Mouse (Mus musculus): Measurements from ENCODE around the gene Bhlhe41. TPM values are rescaled to one million over a fixed set of nuclear protein-coding genes. Genes with fewer than 3 reads are reported as not detected.

The Bhlhe41 gene
- polyA plus RNA-seq, 1 experiment from 2014 or later, result 1.1 TPM

GRCm38 (mm10) chr6:145830117-145830516, 35.2 kb downstream of the Bhlhe41 start:
- ATAC-seq (replicated peaks; ENCODE audit: low FRiP score, low read depth) (no peak), DNase-seq (ENCODE audit: low spot score) (peak; percentile 94)
- Histone ChIP-seq H3K4me2 (ENCODE audit: low read length) (no peak overlapping the region; the same call in 1 of the 2 replicates), H3K27ac (no peak overlapping the region), H3K36me3 (ENCODE audit: insufficient read depth, low read length) (no peaks in the 10 kb centered on the region), H3K9me3 (replicated peaks; ENCODE audit: low read length) (no peaks in the 10 kb centered on the region), H3K9ac (ENCODE audit: low read depth, low read length) (no peak overlapping the region), H3K4me1 (replicated peaks; ENCODE audit: insufficient read depth, low read length) (no peaks in the 10 kb centered on the region), H3K27me3 (ENCODE audit: insufficient read depth, low read length) (no peaks in the 10 kb centered on the region), H3K4me3 (replicated peaks; ENCODE audit: low read depth, low read length) (no peak overlapping the region)
- WGBS, result 18% methylated on average over 8 of the region's 8 CpGs
- peak; percentile 95 for TF ChIP-seq CTCF (IDR thresholded peaks at IDR 0.05; ENCODE audit: low read depth)

GRCm38 (mm10) chr6:145829062-145829835, 36.1 kb downstream of the Bhlhe41 start:
- no peaks in the 10 kb centered on the region for H3K4me1 ChIP-seq (replicated peaks; ENCODE audit: insufficient read depth, low read length)
- H3K27ac ChIP-seq, result no peak overlapping the region
- ATAC-seq (replicated peaks; ENCODE audit: low FRiP score, low read depth), result no peak
- no peak for TF ChIP-seq CTCF (IDR thresholded peaks at IDR 0.05; ENCODE audit: low read depth)
- DNase-seq (ENCODE audit: low spot score), result no peak
- H3K9me3 ChIP-seq (replicated peaks; ENCODE audit: low read length), result no peaks in the 10 kb centered on the region
- WGBS, result 76% methylated on average over 16 of the region's 16 CpGs
- no peaks in the 10 kb centered on the region for H3K36me3 ChIP-seq (ENCODE audit: insufficient read depth, low read length)
- H3K4me2 ChIP-seq (ENCODE audit: low read length), result no peak overlapping the region
- no peak overlapping the region for H3K4me3 ChIP-seq (replicated peaks; ENCODE audit: low read depth, low read length)
- H3K9ac ChIP-seq (ENCODE audit: low read depth, low read length), result no peak overlapping the region
- no peaks in the 10 kb centered on the region for H3K27me3 ChIP-seq (ENCODE audit: insufficient read depth, low read length)

GRCm38 (mm10) chr6:145826305-145826704, 39.1 kb downstream of the Bhlhe41 start:
- Histone ChIP-seq H3K9ac (ENCODE audit: low read depth, low read length) (no peak overlapping the region), H3K27me3 (ENCODE audit: insufficient read depth, low read length) (no peaks in the 10 kb centered on the region), H3K4me3 (replicated peaks; ENCODE audit: low read depth, low read length) (no peak overlapping the region), H3K27ac (no peak overlapping the region), H3K4me2 (ENCODE audit: low read length) (no peak overlapping the region), H3K4me1 (replicated peaks; ENCODE audit: insufficient read depth, low read length) (no peaks in the 10 kb centered on the region), H3K36me3 (ENCODE audit: insufficient read depth, low read length) (no peaks in the 10 kb centered on the region), H3K9me3 (replicated peaks; ENCODE audit: low read length) (no peaks in the 10 kb centered on the region)
- no peak for ATAC-seq (replicated peaks; ENCODE audit: low FRiP score, low read depth)
- WGBS, result 90% methylated on average over 4 of the region's 4 CpGs
- TF ChIP-seq CTCF (IDR thresholded peaks at IDR 0.05; ENCODE audit: low read depth), result no peak
- no peak for DNase-seq (ENCODE audit: low spot score)

- WGBS, result 52% methylated on average over 5 of the region's 5 CpGs
- no peak overlapping the region for H3K4me3 ChIP-seq (replicated peaks; ENCODE audit: low read depth, low read length)
- no peaks in the 10 kb centered on the region for H3K4me1 ChIP-seq (replicated peaks; ENCODE audit: insufficient read depth, low read length)
- H3K4me2 ChIP-seq (ENCODE audit: low read length), result no peak overlapping the region
- no peaks in the 10 kb centered on the region for H3K27me3 ChIP-seq (ENCODE audit: insufficient read depth, low read length)
- TF ChIP-seq CTCF (IDR thresholded peaks at IDR 0.05; ENCODE audit: low read depth), result peak; percentile 86
- no peak overlapping the region for H3K27ac ChIP-seq
- no peak overlapping the region for H3K9ac ChIP-seq (ENCODE audit: low read depth, low read length)
- ATAC-seq (replicated peaks; ENCODE audit: low FRiP score, low read depth), result no peak
- peak; percentile 79 for DNase-seq (ENCODE audit: low spot score)
- no peaks in the 10 kb centered on the region for H3K36me3 ChIP-seq (ENCODE audit: insufficient read depth, low read length)
- H3K9me3 ChIP-seq (replicated peaks; ENCODE audit: low read length), result no peaks in the 10 kb centered on the region
Measured at GRCm38 (mm10) chr6:145823588-145824234, 41.6 kb downstream of the Bhlhe41 start.

- ATAC-seq (replicated peaks; ENCODE audit: low FRiP score, low read depth), result no peak
- Histone ChIP-seq H3K27ac (no peak overlapping the region), H3K4me2 (ENCODE audit: low read length) (no peak overlapping the region), H3K4me1 (replicated peaks; ENCODE audit: insufficient read depth, low read length) (no peaks in the 10 kb centered on the region), H3K9me3 (replicated peaks; ENCODE audit: low read length) (no peaks in the 10 kb centered on the region), H3K27me3 (ENCODE audit: insufficient read depth, low read length) (no peaks in the 10 kb centered on the region), H3K4me3 (replicated peaks; ENCODE audit: low read depth, low read length) (no peak overlapping the region), H3K36me3 (ENCODE audit: insufficient read depth, low read length) (no peaks in the 10 kb centered on the region), H3K9ac (ENCODE audit: low read depth, low read length) (no peak overlapping the region)
- TF ChIP-seq CTCF (IDR thresholded peaks at IDR 0.05; ENCODE audit: low read depth), result no peak
- no peak for DNase-seq (ENCODE audit: low spot score)
- 74% methylated on average over 6 of the region's 6 CpGs for WGBS
Measured at GRCm38 (mm10) chr6:145823103-145823502, 42.3 kb downstream of the Bhlhe41 start.

GRCm38 (mm10) chr6:145822218-145822617, 43.1 kb downstream of the Bhlhe41 start:
- Histone ChIP-seq H3K27ac (no peak overlapping the region), H3K9ac (ENCODE audit: low read depth, low read length) (no peak overlapping the region), H3K27me3 (ENCODE audit: insufficient read depth, low read length) (no peaks in the 10 kb centered on the region), H3K4me2 (ENCODE audit: low read length) (no peak overlapping the region), H3K9me3 (replicated peaks; ENCODE audit: low read length) (no peaks in the 10 kb centered on the region), H3K36me3 (ENCODE audit: insufficient read depth, low read length) (peaks cover 4% of the 10 kb centered on the region; the same call in 1 of the 2 replicates), H3K4me3 (replicated peaks; ENCODE audit: low read depth, low read length) (no peak overlapping the region), H3K4me1 (replicated peaks; ENCODE audit: insufficient read depth, low read length) (no peaks in the 10 kb centered on the region)
- no peak; the same call in 1 of the 2 replicates for ATAC-seq (replicated peaks; ENCODE audit: low FRiP score, low read depth)
- 69% methylated on average over 5 of the region's 5 CpGs for WGBS
- TF ChIP-seq CTCF (IDR thresholded peaks at IDR 0.05; ENCODE audit: low read depth), result no peak
- DNase-seq (ENCODE audit: low spot score), result no peak
